Mouse (Mus musculus) heart, postnatal 0 days (tissue): Measurements from ENCODE around the gene Cdc42bpb. TPM values are rescaled to one million over a fixed set of nuclear protein-coding genes. Genes with fewer than 3 reads are reported as not detected.

Experiments used
- ATAC-seq: fragments of 200-750 bp; cut with Nextera tagmentation; 2 replicates; pipeline ENCODE4 v1.8.0; 2017; ENCODE audit warnings: low read depth, moderate number of reproducible peaks, moderate library complexity; ENCODE audit not compliant: insufficient read depth
- DNase-seq: peaks from one replicate; pipeline ENCODE4 v3.0.0-alpha.2; 2016; ENCODE audit warnings: low spot score
- H3K27ac ChIP-seq: fragments of 300-500 bp; sonication (generic); 2 replicates; pipeline ENCODE4 v1.5.1; 2014; ENCODE audit warnings: low read depth, mild to moderate bottlenecking
- H3K27me3 ChIP-seq: fragments of 300-500 bp; sonication (generic); 2 replicates; pipeline ENCODE4 v1.6.1; 2014; ENCODE audit warnings: low read length, mixed read lengths; ENCODE audit not compliant: control insufficient read depth, insufficient read depth
- H3K36me3 ChIP-seq: fragments of 300-500 bp; sonication (generic); replicated peaks from 2 replicates; pipeline ENCODE4 v1.6.1; 2014; ENCODE audit warnings: low read length, mixed read lengths; ENCODE audit not compliant: control insufficient read depth, insufficient read depth
- H3K4me1 ChIP-seq: fragments of 300-500 bp; sonication (generic); 2 replicates; pipeline ENCODE4 v1.6.1; 2014; ENCODE audit warnings: antibody characterized with exemption; ENCODE audit not compliant: control insufficient read depth, insufficient read depth
- H3K4me2 ChIP-seq: fragments of 300-500 bp; sonication (generic); 2 replicates; pipeline ENCODE4 v1.6.1; 2014; ENCODE audit warnings: low read depth, mild to moderate bottlenecking, low read length, moderate library complexity
- H3K4me3 ChIP-seq: fragments of 300-500 bp; sonication (generic); 2 replicates; pipeline ENCODE4 v1.5.1; 2014; ENCODE audit warnings: low read depth, low read length
- H3K9ac ChIP-seq: fragments of 300-500 bp; sonication (generic); replicated peaks from 2 replicates; pipeline ENCODE4 v1.6.1; 2014; ENCODE audit warnings: low read depth, low read length, mixed read lengths
- H3K9me3 ChIP-seq: fragments of 300-500 bp; sonication (generic); replicated peaks from 2 replicates; pipeline ENCODE4 v1.6.1; 2016; ENCODE audit warnings: low read length; ENCODE audit not compliant: control insufficient read depth
- CTCF ChIP-seq: IDR thresholded peaks from 2 replicates; pipeline ENCODE4 v1.5.1; 2016; ENCODE audit warnings: antibody characterized with exemption, control low read depth, low read depth
- EP300 ChIP-seq: IDR thresholded peaks from 2 replicates; pipeline ENCODE4 v1.6.1; 2016; ENCODE audit warnings: antibody characterized with exemption, low read depth
- WGBS: fragments of 180-500 bp; shearing (Covaris S2); extraction: QIAGEN DNeasy Blood & Tissue Kit; methylation state at CpG from one replicate; pipeline ENCODE4 v1.1.7; 2014; 5-methylcytosine and 5-hydroxymethylcytosine counted together
- polyA plus RNA-seq: library from polyadenylated mRNA; unstranded; fragments of >200 nt; fragmentation: Nextera tagmentation; extraction: Ambion mirVana; gene quantifications from 2 replicates; pipeline ENCODE4 v1.2.1, GENCODE M21; 2015
- total RNA-seq: library from RNA; depleted of rRNA; stranded (reverse); fragments of >200 nt; gene quantifications from 2 replicates; pipeline ENCODE4 v1.2.3, GENCODE M21; 2014; ENCODE audit warnings: low replicate concordance

Gene Cdc42bpb
- total and polyA plus RNA-seq, 2 experiments from 2014 or later = 18.2 to 119 TPM

- H3K27ac ChIP-seq = no peak overlapping the region
- no peak for ATAC-seq
- DNase-seq = peak; percentile 3
- H3K27me3 ChIP-seq = no peaks in the 10 kb centered on the region
- WGBS = 86% methylated on average over 7 of the region's 7 CpGs
- TF ChIP-seq CTCF (no peak), EP300 (no peak)
- H3K9me3 ChIP-seq = no peaks in the 10 kb centered on the region
- H3K36me3 ChIP-seq = peaks cover 99% of the 10 kb centered on the region
- no peak overlapping the region for H3K9ac ChIP-seq
- no peak overlapping the region for H3K4me3 ChIP-seq
- H3K4me1 ChIP-seq = no peaks in the 10 kb centered on the region
- H3K4me2 ChIP-seq = no peak overlapping the region
Measured at GRCm38 (mm10) chr12:111314273-111314672, 63.2 kb downstream of the Cdc42bpb start.

GRCm38 (mm10) chr12:111311775-111312174 lies 65.7 kb downstream of the Cdc42bpb start:
- TF ChIP-seq CTCF (no peak), EP300 (no peak)
- DNase-seq (no peak), ATAC-seq (no peak)
- Histone ChIP-seq H3K4me1 (no peaks in the 10 kb centered on the region), H3K27ac (no peak overlapping the region), H3K9me3 (no peaks in the 10 kb centered on the region), H3K4me3 (no peak overlapping the region), H3K9ac (no peak overlapping the region), H3K36me3 (peaks cover 97% of the 10 kb centered on the region), H3K4me2 (no peak overlapping the region), H3K27me3 (no peaks in the 10 kb centered on the region)
- 90% methylated on average over 10 of the region's 10 CpGs for WGBS

- 81% methylated on average over 14 of the region's 14 CpGs for WGBS
- no peak overlapping the region for H3K27ac ChIP-seq
- no peak for TF ChIP-seq EP300
- TF ChIP-seq CTCF = no peak
- peaks cover 97% of the 10 kb centered on the region for H3K36me3 ChIP-seq
- H3K4me2 ChIP-seq = no peak overlapping the region
- no peaks in the 10 kb centered on the region for H3K4me1 ChIP-seq
- DNase-seq (no peak), ATAC-seq (no peak)
- no peak overlapping the region for H3K4me3 ChIP-seq
- no peak overlapping the region for H3K9ac ChIP-seq
- no peaks in the 10 kb centered on the region for H3K9me3 ChIP-seq
- no peaks in the 10 kb centered on the region for H3K27me3 ChIP-seq
Measured at GRCm38 (mm10) chr12:111309931-111310330, 67.6 kb downstream of the Cdc42bpb start.

GRCm38 (mm10) chr12:111309256-111309655 lies 68.3 kb downstream of the Cdc42bpb start:
- Histone ChIP-seq H3K27ac (no peak overlapping the region), H3K9me3 (no peaks in the 10 kb centered on the region), H3K27me3 (no peaks in the 10 kb centered on the region), H3K4me2 (no peak overlapping the region), H3K9ac (no peak overlapping the region), H3K4me3 (no peak overlapping the region), H3K36me3 (peaks cover 97% of the 10 kb centered on the region), H3K4me1 (no peaks in the 10 kb centered on the region)
- WGBS = 87% methylated on average over 12 of the region's 12 CpGs
- TF ChIP-seq EP300 = no peak
- TF ChIP-seq CTCF = no peak
- DNase-seq (no peak), ATAC-seq (no peak)

GRCm38 (mm10) chr12:111306821-111307220 lies 70.7 kb downstream of the Cdc42bpb start:
- WGBS = 77% methylated on average over 8 of the region's 8 CpGs
- TF ChIP-seq CTCF (no peak), EP300 (no peak)
- H3K27me3 ChIP-seq = no peaks in the 10 kb centered on the region
- no peak overlapping the region for H3K9ac ChIP-seq
- H3K4me3 ChIP-seq = no peak overlapping the region
- no peaks in the 10 kb centered on the region for H3K4me1 ChIP-seq
- H3K9me3 ChIP-seq = no peaks in the 10 kb centered on the region
- H3K27ac ChIP-seq = no peak overlapping the region
- no peak overlapping the region for H3K4me2 ChIP-seq
- H3K36me3 ChIP-seq = peaks cover 92% of the 10 kb centered on the region
- ATAC-seq = no peak
- no peak for DNase-seq

GRCm38 (mm10) chr12:111303702-111304337 lies 73.7 kb downstream of the Cdc42bpb start:
- ATAC-seq (no peak), DNase-seq (no peak)
- H3K9ac ChIP-seq = no peak overlapping the region
- 93% methylated on average over 8 of the region's 8 CpGs for WGBS
- no peak for TF ChIP-seq EP300
- TF ChIP-seq CTCF = no peak
- no peak overlapping the region for H3K4me3 ChIP-seq
- no peaks in the 10 kb centered on the region for H3K27me3 ChIP-seq
- H3K36me3 ChIP-seq = peaks cover 88% of the 10 kb centered on the region
- H3K9me3 ChIP-seq = no peaks in the 10 kb centered on the region
- H3K4me2 ChIP-seq = no peak overlapping the region
- H3K27ac ChIP-seq = no peak overlapping the region
- no peaks in the 10 kb centered on the region for H3K4me1 ChIP-seq
